8 mouse cellular contexts compared by ENCODE assay signal in the genomic region with DNA sequence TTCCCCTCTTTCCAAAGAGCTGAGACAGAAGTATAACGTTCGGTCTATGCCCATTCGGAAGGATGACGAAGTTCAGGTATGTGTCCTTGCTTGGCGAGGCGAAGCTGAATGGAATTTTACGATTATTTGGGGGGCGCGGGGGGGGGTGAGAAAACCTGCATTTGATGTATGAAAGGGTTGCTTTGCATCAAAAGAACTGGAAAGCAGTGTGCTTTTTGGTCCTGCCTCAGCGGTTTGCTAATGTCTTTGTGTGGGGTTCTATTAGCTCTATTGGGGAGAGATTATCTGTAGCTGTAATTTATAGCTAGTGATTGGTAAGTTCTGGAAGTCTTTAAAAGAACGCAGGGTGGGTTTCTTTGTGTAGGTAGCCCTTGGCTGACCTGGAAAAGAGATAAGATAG. TPM values are rescaled to one million over a fixed set of nuclear protein-coding genes. Genes with fewer than 3 reads are reported as not detected.
DNase-seq lines count a peak whose midpoint lies in the region; ATAC-seq and TF ChIP-seq lines count a peak whose summit lies in the region.

No protein-coding gene starts in this region.

- peak overlapping the region; percentile 94 for H3K9ac ChIP-seq in heart, embryonic 16.5 days (ENCODE audit: low read length)
- peak overlapping the region; percentile 98 for H3K9ac ChIP-seq in hindbrain, embryonic 12.5 days
- H3K9ac ChIP-seq in midbrain, embryonic 12.5 days (replicated peaks) = peak overlapping the region; percentile 89

- peak overlapping the region; percentile 79 for H3K4me2 ChIP-seq in heart, embryonic 16.5 days (ENCODE audit: low read depth, low read length)
- H3K4me2 ChIP-seq in hindbrain, embryonic 12.5 days (replicated peaks) = peak overlapping the region; percentile 84
- H3K4me2 ChIP-seq in midbrain, embryonic 12.5 days (replicated peaks) = peak overlapping the region; percentile 77

- peak overlapping the region; percentile 98 for H3K4me3 ChIP-seq in heart, embryonic 16.5 days (ENCODE audit: low read length)
- peak overlapping the region; percentile 92 for H3K4me3 ChIP-seq in G1E (ENCODE audit: low read depth, low read length)
- peak overlapping the region; percentile 91 for H3K4me3 ChIP-seq in hindbrain, embryonic 12.5 days
- H3K4me3 ChIP-seq in midbrain, embryonic 12.5 days = peak overlapping the region; percentile 72

- 2% methylated on average over 11 of the region's 11 CpGs for WGBS in heart, embryonic 16.5 days
- WGBS in hindbrain, embryonic 12.5 days = 6% methylated on average over 11 of the region's 11 CpGs
- 4% methylated on average over 11 of the region's 11 CpGs for WGBS in midbrain, embryonic 12.5 days

- intact Hi-C loops in heart, postnatal 25 days (cut with DNase I) = loop anchor here (5.0 kb wide), 1 partner anchor 65 kb away; the partner anchor contains the start of gene Slc25a35

- H3K27ac ChIP-seq in heart, embryonic 16.5 days (ENCODE audit: low read length) = no peak overlapping the region
- no peak overlapping the region for H3K27ac ChIP-seq in hindbrain, embryonic 12.5 days
- no peak overlapping the region for H3K27ac ChIP-seq in midbrain, embryonic 12.5 days (replicated peaks)

- H3K36me3 ChIP-seq in heart, embryonic 16.5 days (ENCODE audit: control insufficient read depth, insufficient read depth) = peaks cover 34% of the 10 kb centered on the region
- H3K36me3 ChIP-seq in G1E (replicated peaks) = peaks cover 50% of the 10 kb centered on the region
- H3K36me3 ChIP-seq in hindbrain, embryonic 12.5 days = peaks cover 42% of the 10 kb centered on the region
- H3K36me3 ChIP-seq in midbrain, embryonic 12.5 days = peaks cover 47% of the 10 kb centered on the region

- no peaks in the 10 kb centered on the region for H3K9me3 ChIP-seq in heart, embryonic 16.5 days (replicated peaks; ENCODE audit: control insufficient read depth, low read length)
- no peaks in the 10 kb centered on the region for H3K9me3 ChIP-seq in G1E (replicated peaks)
- no peaks in the 10 kb centered on the region for H3K9me3 ChIP-seq in hindbrain, embryonic 12.5 days (replicated peaks)
- 0 out of 2 replicates have a peak, but pooled peaks cover 2% of the 10 kb centered on the region for H3K9me3 ChIP-seq in midbrain, embryonic 12.5 days

- no peak for TF ChIP-seq CTCF in G1E (IDR thresholded peaks at IDR 0.05; ENCODE audit: low read depth, low read length)

- H3K4me1 ChIP-seq in heart, embryonic 16.5 days (ENCODE audit: control insufficient read depth, insufficient read depth, low read length) = peaks cover 9% of the 10 kb centered on the region
- peaks cover 63% of the 10 kb centered on the region for H3K4me1 ChIP-seq in G1E (ENCODE audit: insufficient read depth, low read depth, low read length)
- peaks cover 9% of the 10 kb centered on the region for H3K4me1 ChIP-seq in hindbrain, embryonic 12.5 days
- H3K4me1 ChIP-seq in midbrain, embryonic 12.5 days = peaks cover 14% of the 10 kb centered on the region

- DNase-seq in heart, postnatal 25 days (ENCODE audit: low spot score) = no peak
- DNase-seq in G1E (ENCODE audit: low spot score) = no peak
- no peak for DNase-seq in thymus, postnatal 25 days
- no peak for DNase-seq in spleen, postnatal 4 days (ENCODE audit: low spot score in 2 of 2)
- no peak for DNase-seq in spleen, postnatal 36 days (ENCODE audit: low spot score in 2 of 2)

- no peak for ATAC-seq in heart, embryonic 16.5 days (replicated peaks; ENCODE audit: extremely low read depth, insufficient read depth, low FRiP score)
- no peak for ATAC-seq in G1E (ENCODE audit: extremely low read depth, insufficient number of reproducible peaks, low FRiP score, poor library complexity, severe bottlenecking)
- no peak for ATAC-seq in hindbrain, embryonic 12.5 days (ENCODE audit: low FRiP score)
- ATAC-seq in midbrain, embryonic 12.5 days (ENCODE audit: low FRiP score, low read depth) = no peak

- H3K27me3 ChIP-seq in heart, embryonic 16.5 days (ENCODE audit: control insufficient read depth, insufficient read depth, low read length) = peaks cover 3% of the 10 kb centered on the region; the same call in 1 of the 2 replicates
- peaks cover 5% of the 10 kb centered on the region; the same call in 1 of the 2 replicates for H3K27me3 ChIP-seq in G1E (ENCODE audit: insufficient read depth, low read length)
- H3K27me3 ChIP-seq in hindbrain, embryonic 12.5 days = peaks cover 12% of the 10 kb centered on the region; the same call in 1 of the 2 replicates
- peaks cover 13% of the 10 kb centered on the region; the same call in 1 of the 2 replicates for H3K27me3 ChIP-seq in midbrain, embryonic 12.5 days

RNA-seq across cellular contexts. Expression of gene Rpl26, which starts 1.0 kb away (rescaled TPM):
- 505 and 551 TPM in 2 replicates for polyA plus RNA-seq in heart, embryonic 16.5 days (2015; fragmentation: Nextera tagmentation; extraction: Ambion mirVana)
- total RNA-seq in heart, postnatal 25 days (2021) = 100 to 1,000 TPM; 612 to 679 TPM
- total RNA-seq in G1E (2014; fragmentation: Nextera tagmentation) (1,627 and 1,719 TPM in 2 replicates), G1E (2017) (4,471 and 4,820 TPM in 2 replicates)
- polyA plus RNA-seq in G1E (2012) = 273 and 318 TPM in 2 replicates
- 624 and 749 TPM in 2 replicates for polyA plus RNA-seq in hindbrain, embryonic 12.5 days (2016; fragmentation: Nextera tagmentation; extraction: Ambion mirVana)
- polyA plus RNA-seq in midbrain, embryonic 12.5 days (2016; fragmentation: Nextera tagmentation; extraction: Ambion mirVana) = 743 and 773 TPM in 2 replicates

RNA-seq across cellular contexts. Expression of gene Rnf222, which starts 14.0 kb away (rescaled TPM):
- polyA plus RNA-seq in heart, embryonic 16.5 days (2015; fragmentation: Nextera tagmentation; extraction: Ambion mirVana) = 0.09 and 0.13 TPM in 2 replicates
- total RNA-seq in heart, postnatal 25 days (2021) = under 1 TPM in 1 of 2 experiments, not detected in 1; 0.08 TPM
- total RNA-seq in G1E (2014; fragmentation: Nextera tagmentation) = not detected in 2 replicates
- 0.06 and 0.11 TPM in 2 replicates for total RNA-seq in G1E (2017)
- not detected in 2 replicates for polyA plus RNA-seq in G1E (2012)
- 0.07 TPM in 1 of 2 replicates, not detected in the other for polyA plus RNA-seq in hindbrain, embryonic 12.5 days (2016; fragmentation: Nextera tagmentation; extraction: Ambion mirVana)
- 0.10 TPM in 1 of 2 replicates, not detected in the other for polyA plus RNA-seq in midbrain, embryonic 12.5 days (2016; fragmentation: Nextera tagmentation; extraction: Ambion mirVana)

RNA-seq across cellular contexts. Expression of gene Odf4, which starts 24.5 kb away (rescaled TPM):
- not detected in 2 replicates for polyA plus RNA-seq in heart, embryonic 16.5 days (2015; fragmentation: Nextera tagmentation; extraction: Ambion mirVana)
- total RNA-seq in heart, postnatal 25 days (2021) = not detected
- total RNA-seq in G1E (2014; fragmentation: Nextera tagmentation) = not detected in 2 replicates
- not detected in 2 replicates for total RNA-seq in G1E (2017)
- not detected in 2 replicates for polyA plus RNA-seq in G1E (2012)
- polyA plus RNA-seq in hindbrain, embryonic 12.5 days (2016; fragmentation: Nextera tagmentation; extraction: Ambion mirVana) = 0.36 TPM in 1 of 2 replicates, not detected in the other
- polyA plus RNA-seq in midbrain, embryonic 12.5 days (2016; fragmentation: Nextera tagmentation; extraction: Ambion mirVana) = 0.20 TPM in 1 of 2 replicates, not detected in the other

RNA-seq across cellular contexts. Expression of gene Ndel1, which starts 30.7 kb away (rescaled TPM):
- polyA plus RNA-seq in heart, embryonic 16.5 days (2015; fragmentation: Nextera tagmentation; extraction: Ambion mirVana) = 75.4 and 79.4 TPM in 2 replicates
- total RNA-seq in heart, postnatal 25 days (2021) = 10 to 100 TPM; 56.0 to 60.9 TPM
- total RNA-seq in G1E (2014; fragmentation: Nextera tagmentation) = 39.4 and 48.7 TPM in 2 replicates
- total RNA-seq in G1E (2017) = 52.3 and 64.3 TPM in 2 replicates
- polyA plus RNA-seq in G1E (2012) = 26.2 and 40.3 TPM in 2 replicates
- polyA plus RNA-seq in hindbrain, embryonic 12.5 days (2016; fragmentation: Nextera tagmentation; extraction: Ambion mirVana) = 76.2 and 77.1 TPM in 2 replicates
- polyA plus RNA-seq in midbrain, embryonic 12.5 days (2016; fragmentation: Nextera tagmentation; extraction: Ambion mirVana) = 60.4 and 65.3 TPM in 2 replicates

RNA-seq across cellular contexts. Expression of gene Arhgef15, which starts 54.9 kb away (rescaled TPM):
- 13.1 and 15.4 TPM in 2 replicates for polyA plus RNA-seq in heart, embryonic 16.5 days (2015; fragmentation: Nextera tagmentation; extraction: Ambion mirVana)
- 10 to 100 TPM; 28.1 to 32.4 TPM for total RNA-seq in heart, postnatal 25 days (2021)
- total RNA-seq in G1E (2014; fragmentation: Nextera tagmentation) (not detected in 2 replicates), G1E (2017) (0.12 and 0.22 TPM in 2 replicates)
- polyA plus RNA-seq in G1E (2012) = not detected in 2 replicates
- polyA plus RNA-seq in hindbrain, embryonic 12.5 days (2016; fragmentation: Nextera tagmentation; extraction: Ambion mirVana) = 8.5 TPM in 2 replicates
- polyA plus RNA-seq in midbrain, embryonic 12.5 days (2016; fragmentation: Nextera tagmentation; extraction: Ambion mirVana) = 5.9 and 6.7 TPM in 2 replicates
